Mouse (Mus musculus): ENCODE data around the gene Selenoi. TPM values are rescaled to one million over a fixed set of nuclear protein-coding genes. Genes with fewer than 3 reads are reported as not detected.
A peak's percentile ranks its signal among the peaks of the same experiment; 100 is the strongest.

Gene Selenoi
- total and polyA plus RNA-seq, 3 experiments: 13.9 to 17.9 (median 16.1) TPM

DNA sequence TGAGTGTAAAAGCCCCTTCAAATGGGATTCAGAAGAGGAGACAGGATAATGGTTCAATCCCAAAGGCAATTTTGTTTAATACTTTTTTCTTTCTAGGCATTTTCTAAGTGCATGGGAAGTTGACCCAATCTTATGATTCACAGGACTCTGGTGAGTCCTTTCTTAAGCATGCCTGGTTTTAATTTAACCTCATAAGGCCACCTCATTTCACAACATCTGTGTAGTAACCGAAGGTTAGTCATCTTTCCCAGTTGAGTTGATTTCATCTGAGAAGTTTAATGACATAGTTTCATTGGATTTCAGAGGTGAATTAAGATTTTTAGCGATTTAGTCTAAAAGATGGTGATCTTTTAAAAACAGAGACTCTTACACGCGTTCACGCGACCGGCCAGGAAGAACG is 9.7 kb upstream of the Selenoi start:
- TF ChIP-seq EP300 (IDR thresholded peaks at IDR 0.05; ENCODE audit: insufficient read depth, low read depth, low read length) (no peak), POLR2A (IDR thresholded peaks at IDR 0.05; ENCODE audit: insufficient read depth, low read depth, low read length) (no peak), CTCF (IDR thresholded peaks at IDR 0.05) (no peak)
- no peak overlapping the region for H3K9ac ChIP-seq (ENCODE audit: low read depth, low read length)
- no peaks in the 10 kb centered on the region for H3K27me3 ChIP-seq (ENCODE audit: control insufficient read depth, insufficient read depth, low read length)
- DNase-seq: no peak
- H3K27ac ChIP-seq: no peak overlapping the region
- no peak overlapping the region for H3K4me3 ChIP-seq
- H3K4me1 ChIP-seq (ENCODE audit: control insufficient read depth, insufficient read depth, low read length): no peaks in the 10 kb centered on the region
- no peaks in the 10 kb centered on the region for H3K79me2 ChIP-seq (replicated peaks; ENCODE audit: control insufficient read depth, insufficient read depth, low read length)
- no peaks in the 10 kb centered on the region for H3K36me3 ChIP-seq (ENCODE audit: control insufficient read depth, insufficient read depth, low read length)
- intact Hi-C loops (cut with DNase I): no loop called here
- WGBS: 98% methylated on average over 8 of the region's 8 CpGs

DNA sequence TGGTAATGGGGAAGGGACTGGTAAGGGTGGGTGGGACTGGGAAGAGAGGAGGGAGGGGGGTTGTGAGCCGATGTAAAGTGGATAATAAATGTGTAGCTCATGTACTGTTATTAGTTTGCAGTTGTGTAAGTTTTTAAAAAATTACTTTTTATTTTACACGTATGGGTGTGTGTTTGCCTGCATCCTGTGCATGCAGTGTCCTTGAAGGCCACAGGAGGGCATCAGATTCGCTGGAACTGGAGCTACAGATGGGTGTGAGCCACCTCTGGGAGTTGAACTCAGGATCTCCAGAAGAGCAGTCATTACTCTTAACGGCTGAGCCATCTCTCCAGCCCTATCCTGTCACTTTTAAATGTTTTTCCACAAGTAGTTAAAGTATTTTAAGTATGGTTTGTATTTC is 1.5 kb upstream of the Selenoi start:
- no peaks in the 10 kb centered on the region for H3K79me2 ChIP-seq (replicated peaks; ENCODE audit: control insufficient read depth, insufficient read depth, low read length)
- intact Hi-C loops (cut with DNase I): loop anchor here (5.0 to 10.0 kb wide), 2 partner anchors 74 to 404 kb away; partner anchors contain the start of genes Hadha and Hadhb
- no peak overlapping the region for H3K9ac ChIP-seq (ENCODE audit: low read depth, low read length)
- no peak for DNase-seq
- H3K27ac ChIP-seq: no peak overlapping the region
- no peak for TF ChIP-seq EP300 (IDR thresholded peaks at IDR 0.05; ENCODE audit: insufficient read depth, low read depth, low read length)
- peak; percentile 64 for TF ChIP-seq CTCF (IDR thresholded peaks at IDR 0.05)
- no peak for TF ChIP-seq POLR2A (IDR thresholded peaks at IDR 0.05; ENCODE audit: insufficient read depth, low read depth, low read length)
- peaks cover 2% of the 10 kb centered on the region; the same call in 1 of the 2 replicates for H3K36me3 ChIP-seq (ENCODE audit: control insufficient read depth, insufficient read depth, low read length)
- no peak overlapping the region for H3K4me3 ChIP-seq
- H3K4me1 ChIP-seq (ENCODE audit: control insufficient read depth, insufficient read depth, low read length): peaks cover 5% of the 10 kb centered on the region
- WGBS: 66% methylated on average over 4 of the region's 4 CpGs
- no peaks in the 10 kb centered on the region for H3K27me3 ChIP-seq (ENCODE audit: control insufficient read depth, insufficient read depth, low read length)

GRCm38 (mm10) chr5:30231891-30232270 is 500 bp upstream of the Selenoi start:
- H3K9ac ChIP-seq (ENCODE audit: low read depth, low read length): peak overlapping the region; percentile 61
- H3K27me3 ChIP-seq (ENCODE audit: control insufficient read depth, insufficient read depth, low read length): no peaks in the 10 kb centered on the region
- 33% methylated on average over 16 of the region's 16 CpGs for WGBS
- peak overlapping the region; percentile 71 for H3K27ac ChIP-seq
- peaks cover 2% of the 10 kb centered on the region; the same call in 1 of the 2 replicates for H3K79me2 ChIP-seq (replicated peaks; ENCODE audit: control insufficient read depth, insufficient read depth, low read length)
- intact Hi-C loops (cut with DNase I): loop anchor here (5.0 to 10.0 kb wide), 2 partner anchors 75 to 403 kb away; partner anchors contain the start of genes Hadha and Hadhb
- H3K36me3 ChIP-seq (ENCODE audit: control insufficient read depth, insufficient read depth, low read length): peaks cover 2% of the 10 kb centered on the region; the same call in 1 of the 2 replicates
- peak overlapping the region; percentile 89 for H3K4me3 ChIP-seq
- TF ChIP-seq EP300 (IDR thresholded peaks at IDR 0.05; ENCODE audit: insufficient read depth, low read depth, low read length): no peak
- TF ChIP-seq POLR2A (IDR thresholded peaks at IDR 0.05; ENCODE audit: insufficient read depth, low read depth, low read length): no peak
- TF ChIP-seq CTCF (IDR thresholded peaks at IDR 0.05): no peak
- H3K4me1 ChIP-seq (ENCODE audit: control insufficient read depth, insufficient read depth, low read length): peaks cover 5% of the 10 kb centered on the region
- no peak for DNase-seq

- H3K27me3 ChIP-seq (ENCODE audit: control insufficient read depth, insufficient read depth, low read length): no peaks in the 10 kb centered on the region
- H3K9ac ChIP-seq (ENCODE audit: low read depth, low read length): peak overlapping the region; percentile 66
- peaks cover 5% of the 10 kb centered on the region for H3K4me1 ChIP-seq (ENCODE audit: control insufficient read depth, insufficient read depth, low read length)
- peak overlapping the region; percentile 89 for H3K4me3 ChIP-seq
- no peak for DNase-seq
- H3K36me3 ChIP-seq (ENCODE audit: control insufficient read depth, insufficient read depth, low read length): peaks cover 2% of the 10 kb centered on the region; the same call in 1 of the 2 replicates
- TF ChIP-seq EP300 (IDR thresholded peaks at IDR 0.05; ENCODE audit: insufficient read depth, low read depth, low read length): no peak
- TF ChIP-seq POLR2A (IDR thresholded peaks at IDR 0.05; ENCODE audit: insufficient read depth, low read depth, low read length): no peak
- TF ChIP-seq CTCF (IDR thresholded peaks at IDR 0.05): no peak
- 2% methylated on average over 15 of the region's 15 CpGs for WGBS
- intact Hi-C loops (cut with DNase I): loop anchor here (5.0 to 10.0 kb wide), 2 partner anchors 76 to 402 kb away; partner anchors contain the start of genes Hadha and Hadhb
- peak overlapping the region; percentile 78 for H3K27ac ChIP-seq
- H3K79me2 ChIP-seq (replicated peaks; ENCODE audit: control insufficient read depth, insufficient read depth, low read length): peaks cover 2% of the 10 kb centered on the region; the same call in 1 of the 2 replicates
These were observed 661 bp downstream of the Selenoi start for GRCm38 (mm10) chr5:30233042-30233441.

DNA sequence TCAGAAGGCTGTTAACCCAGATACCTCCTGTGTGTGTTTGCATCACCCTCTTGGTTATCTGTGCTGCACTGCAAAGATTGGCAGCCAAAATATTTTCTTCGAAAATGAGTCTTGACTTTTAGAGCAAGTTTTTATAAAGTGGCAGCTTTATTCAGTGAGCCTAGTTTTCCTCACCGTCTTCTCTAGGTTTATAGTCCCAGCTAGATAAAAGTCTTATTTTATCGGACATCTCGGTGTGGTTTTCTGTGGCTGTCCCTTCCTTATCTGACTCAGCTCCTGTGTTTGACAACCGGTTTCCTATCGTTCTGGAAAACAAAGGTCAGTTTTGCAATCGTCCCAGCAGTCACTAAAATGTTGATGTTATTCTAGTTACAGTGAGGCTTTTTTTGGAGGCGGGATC is 1.6 kb downstream of the Selenoi start:
- Histone ChIP-seq H3K4me1 (ENCODE audit: control insufficient read depth, insufficient read depth, low read length) (peaks cover 5% of the 10 kb centered on the region), H3K27ac (no peak overlapping the region), H3K9ac (ENCODE audit: low read depth, low read length) (no peak overlapping the region), H3K27me3 (ENCODE audit: control insufficient read depth, insufficient read depth, low read length) (no peaks in the 10 kb centered on the region), H3K79me2 (replicated peaks; ENCODE audit: control insufficient read depth, insufficient read depth, low read length) (peaks cover 5% of the 10 kb centered on the region; the same call in 1 of the 2 replicates), H3K4me3 (no peak overlapping the region), H3K36me3 (ENCODE audit: control insufficient read depth, insufficient read depth, low read length) (peaks cover 2% of the 10 kb centered on the region; the same call in 1 of the 2 replicates)
- TF ChIP-seq POLR2A (IDR thresholded peaks at IDR 0.05; ENCODE audit: insufficient read depth, low read depth, low read length): no peak
- TF ChIP-seq EP300 (IDR thresholded peaks at IDR 0.05; ENCODE audit: insufficient read depth, low read depth, low read length): no peak
- TF ChIP-seq CTCF (IDR thresholded peaks at IDR 0.05): no peak
- no peak for DNase-seq
- 26% methylated on average over 8 of the region's 8 CpGs for WGBS
- intact Hi-C loops (cut with DNase I): loop anchor here (5.0 to 10.0 kb wide), 2 partner anchors 77 to 401 kb away; partner anchors contain the start of genes Hadha and Hadhb

DNA sequence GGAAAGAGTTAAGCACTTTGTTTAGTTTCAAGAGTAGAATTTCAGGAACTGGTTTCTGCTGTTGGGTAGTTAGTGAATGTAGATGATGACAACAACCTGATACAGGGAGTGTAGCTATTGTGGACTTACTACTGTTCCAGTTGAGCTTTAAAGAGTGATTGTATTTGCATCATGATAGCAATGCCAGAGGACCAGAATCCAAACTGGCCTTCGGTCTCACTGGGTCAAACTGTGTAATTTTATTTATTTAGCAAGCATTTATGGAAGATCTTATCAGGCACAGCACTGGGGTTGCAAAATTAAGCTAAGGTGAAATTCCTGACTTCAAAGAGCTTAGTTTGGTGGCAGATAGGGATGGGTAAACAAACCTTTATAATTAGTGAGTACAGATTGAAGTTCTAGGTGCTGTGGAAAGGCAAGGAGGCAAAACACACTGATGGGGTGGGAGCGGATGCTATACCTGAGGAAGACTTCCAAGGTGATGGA is 3.3 kb downstream of the Selenoi start:
- DNase-seq: no peak
- Histone ChIP-seq H3K36me3 (ENCODE audit: control insufficient read depth, insufficient read depth, low read length) (peaks cover 2% of the 10 kb centered on the region; the same call in 1 of the 2 replicates), H3K4me3 (no peak overlapping the region), H3K27ac (no peak overlapping the region), H3K79me2 (replicated peaks; ENCODE audit: control insufficient read depth, insufficient read depth, low read length) (peaks cover 5% of the 10 kb centered on the region; the same call in 1 of the 2 replicates), H3K9ac (ENCODE audit: low read depth, low read length) (no peak overlapping the region), H3K27me3 (ENCODE audit: control insufficient read depth, insufficient read depth, low read length) (no peaks in the 10 kb centered on the region), H3K4me1 (ENCODE audit: control insufficient read depth, insufficient read depth, low read length) (peaks cover 5% of the 10 kb centered on the region)
- intact Hi-C loops (cut with DNase I): loop anchor here (10.0 kb wide), 1 partner anchor 399 kb away; no protein-coding TSS in a partner anchor
- TF ChIP-seq EP300 (IDR thresholded peaks at IDR 0.05; ENCODE audit: insufficient read depth, low read depth, low read length): no peak
- WGBS: 90% methylated on average over 2 of the region's 2 CpGs

Data from heart, adult 2 months (tissue).